Mouse (Mus musculus) midbrain, embryonic 12.5 days (tissue): ENCODE results near the gene Fuom. TPM values are rescaled to one million over a fixed set of nuclear protein-coding genes. Genes with fewer than 3 reads are reported as not detected.

Experiments
- ATAC-seq: fragments of 200-750 bp; cut with Nextera tagmentation; 2 replicates; pipeline ENCODE4 v1.8.0; 2017; ENCODE audit warnings: low read depth, moderate TSS enrichment, moderate library complexity; ENCODE audit not compliant: low FRiP score
- H3K27ac ChIP-seq: fragments of 300-500 bp; sonication (generic); replicated peaks from 2 replicates; pipeline ENCODE4 v1.5.1; 2016; ENCODE audit warnings: mild to moderate bottlenecking
- H3K27me3 ChIP-seq: fragments of 300-500 bp; sonication (generic); 2 replicates; pipeline ENCODE4 v1.6.1; 2016; ENCODE audit warnings: mild to moderate bottlenecking
- H3K36me3 ChIP-seq: fragments of 300-500 bp; sonication (generic); 2 replicates; pipeline ENCODE4 v1.6.1; 2016
- H3K4me1 ChIP-seq: fragments of 300-500 bp; sonication (generic); 2 replicates; pipeline ENCODE4 v1.6.1; 2016
- H3K4me2 ChIP-seq: fragments of 300-500 bp; sonication (generic); replicated peaks from 2 replicates; pipeline ENCODE4 v1.6.1; 2016; ENCODE audit warnings: mild to moderate bottlenecking, moderate library complexity
- H3K4me3 ChIP-seq: fragments of 300-500 bp; sonication (generic); 2 replicates; pipeline ENCODE4 v1.5.1; 2016; ENCODE audit warnings: mild to moderate bottlenecking
- H3K9ac ChIP-seq: fragments of 300-500 bp; sonication (generic); replicated peaks from 2 replicates; pipeline ENCODE4 v1.6.1; 2016; ENCODE audit warnings: mild to moderate bottlenecking, moderate library complexity
- H3K9me3 ChIP-seq: fragments of 300-500 bp; sonication (generic); 2 replicates; pipeline ENCODE4 v1.6.1; 2016; ENCODE audit warnings: mild to moderate bottlenecking
- WGBS: fragments of 180-500 bp; shearing (Covaris S2); methylation state at CpG from one replicate; pipeline ENCODE4 v1.1.7; 2016; 5-methylcytosine and 5-hydroxymethylcytosine counted together
- polyA plus RNA-seq: library from polyadenylated mRNA; unstranded; fragments of >200 nt; fragmentation: Nextera tagmentation; extraction: Ambion mirVana; gene quantifications from 2 replicates; pipeline ENCODE4 v1.2.1, GENCODE M21; 2016

Fuom gene
- polyA plus RNA-seq, 1 experiment from 2014 or later, result 14.6 TPM

DNA sequence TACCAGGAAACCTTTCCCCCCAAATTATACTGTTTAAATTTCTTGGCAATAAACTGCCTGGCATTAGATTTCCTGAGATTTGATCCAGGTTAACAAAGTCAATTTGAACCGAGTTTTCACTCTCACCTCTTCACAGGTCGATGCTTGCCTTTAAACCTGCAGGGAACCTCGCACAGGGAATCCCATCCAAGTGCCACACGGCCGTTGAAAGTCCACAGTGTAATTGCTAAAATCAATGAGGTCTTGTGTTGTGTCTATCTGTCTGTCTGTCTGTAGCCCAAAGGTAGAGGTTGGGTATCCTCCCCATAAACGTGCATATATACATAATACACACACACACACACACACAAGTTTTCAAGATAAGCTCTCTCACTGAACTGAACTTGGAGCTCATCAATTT, 34.8 kb downstream of the Fuom start:
- Histone ChIP-seq H3K4me2 (no peak overlapping the region), H3K27ac (no peak overlapping the region), H3K4me1 (peaks cover 9% of the 10 kb centered on the region), H3K4me3 (no peak overlapping the region), H3K9me3 (no peaks in the 10 kb centered on the region), H3K36me3 (no peaks in the 10 kb centered on the region), H3K27me3 (peaks cover 95% of the 10 kb centered on the region), H3K9ac (no peak overlapping the region)
- no peak for ATAC-seq
- 66% methylated on average over 6 of the region's 6 CpGs for WGBS

DNA sequence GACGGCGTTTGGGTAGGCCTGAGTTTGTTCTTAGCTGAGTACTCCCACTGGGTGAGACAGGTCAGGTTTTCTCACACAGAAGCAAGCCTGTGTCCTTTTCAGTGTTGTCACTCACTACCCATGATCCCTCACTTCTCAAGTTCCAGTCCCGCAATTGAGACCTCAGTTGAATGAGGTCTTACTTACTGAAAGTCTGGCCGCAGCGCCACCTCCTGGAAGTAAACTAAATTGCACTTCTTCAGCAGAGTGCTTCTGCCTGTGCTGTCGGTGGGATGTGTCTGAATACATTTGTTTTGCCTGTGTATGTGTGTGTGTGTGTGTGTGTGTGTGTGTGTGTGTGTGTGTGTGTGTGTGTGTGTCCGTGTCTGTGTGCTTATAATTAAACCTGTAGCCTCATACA, 39.1 kb downstream of the Fuom start:
- WGBS, result 15% methylated on average over 7 of the region's 7 CpGs
- no peak for ATAC-seq
- H3K9ac ChIP-seq, result no peak overlapping the region
- no peak overlapping the region for H3K4me2 ChIP-seq
- H3K27me3 ChIP-seq, result peaks cover 99% of the 10 kb centered on the region
- H3K36me3 ChIP-seq, result no peaks in the 10 kb centered on the region
- no peaks in the 10 kb centered on the region for H3K9me3 ChIP-seq
- H3K27ac ChIP-seq, result no peak overlapping the region
- H3K4me1 ChIP-seq, result peaks cover 51% of the 10 kb centered on the region
- no peak overlapping the region for H3K4me3 ChIP-seq

DNA sequence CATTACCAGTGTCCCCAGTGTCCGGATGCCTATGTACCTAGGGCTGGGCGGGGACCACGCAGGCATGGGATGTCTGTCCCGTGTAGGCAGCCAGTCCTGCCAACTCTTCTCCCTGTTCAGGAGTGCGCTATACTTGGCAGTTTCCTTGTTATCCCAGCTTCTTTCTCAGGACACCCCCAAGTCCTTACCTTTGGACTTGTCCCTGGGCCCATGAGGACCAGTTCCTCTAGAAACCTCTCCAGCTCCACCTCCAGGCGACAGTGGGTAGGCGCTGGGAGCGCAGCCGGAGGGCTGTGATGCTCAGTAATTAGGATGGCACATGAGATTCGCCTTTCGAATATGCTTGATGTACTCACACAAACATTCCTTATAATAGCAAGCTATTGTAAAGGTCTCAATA, 39.9 kb downstream of the Fuom start:
- H3K36me3 ChIP-seq, result no peaks in the 10 kb centered on the region
- peaks cover 58% of the 10 kb centered on the region for H3K4me1 ChIP-seq
- 12% methylated on average over 11 of the region's 11 CpGs for WGBS
- ATAC-seq, result no peak
- 0 out of 2 replicates have a peak overlapping the region, but pooled peaks have one; percentile 57 for H3K4me2 ChIP-seq
- no peak overlapping the region for H3K27ac ChIP-seq
- H3K9ac ChIP-seq, result no peak overlapping the region
- no peak overlapping the region for H3K4me3 ChIP-seq
- H3K9me3 ChIP-seq, result no peaks in the 10 kb centered on the region
- H3K27me3 ChIP-seq, result peaks cover 95% of the 10 kb centered on the region

- ATAC-seq, result peak; percentile 1
- peak overlapping the region; percentile 57 for H3K4me2 ChIP-seq
- WGBS, result 2% methylated on average over 6 of the region's 6 CpGs
These were observed 40.5 kb downstream of the Fuom start for GRCm38 (mm10) chr7:140061832-140062130.

DNA sequence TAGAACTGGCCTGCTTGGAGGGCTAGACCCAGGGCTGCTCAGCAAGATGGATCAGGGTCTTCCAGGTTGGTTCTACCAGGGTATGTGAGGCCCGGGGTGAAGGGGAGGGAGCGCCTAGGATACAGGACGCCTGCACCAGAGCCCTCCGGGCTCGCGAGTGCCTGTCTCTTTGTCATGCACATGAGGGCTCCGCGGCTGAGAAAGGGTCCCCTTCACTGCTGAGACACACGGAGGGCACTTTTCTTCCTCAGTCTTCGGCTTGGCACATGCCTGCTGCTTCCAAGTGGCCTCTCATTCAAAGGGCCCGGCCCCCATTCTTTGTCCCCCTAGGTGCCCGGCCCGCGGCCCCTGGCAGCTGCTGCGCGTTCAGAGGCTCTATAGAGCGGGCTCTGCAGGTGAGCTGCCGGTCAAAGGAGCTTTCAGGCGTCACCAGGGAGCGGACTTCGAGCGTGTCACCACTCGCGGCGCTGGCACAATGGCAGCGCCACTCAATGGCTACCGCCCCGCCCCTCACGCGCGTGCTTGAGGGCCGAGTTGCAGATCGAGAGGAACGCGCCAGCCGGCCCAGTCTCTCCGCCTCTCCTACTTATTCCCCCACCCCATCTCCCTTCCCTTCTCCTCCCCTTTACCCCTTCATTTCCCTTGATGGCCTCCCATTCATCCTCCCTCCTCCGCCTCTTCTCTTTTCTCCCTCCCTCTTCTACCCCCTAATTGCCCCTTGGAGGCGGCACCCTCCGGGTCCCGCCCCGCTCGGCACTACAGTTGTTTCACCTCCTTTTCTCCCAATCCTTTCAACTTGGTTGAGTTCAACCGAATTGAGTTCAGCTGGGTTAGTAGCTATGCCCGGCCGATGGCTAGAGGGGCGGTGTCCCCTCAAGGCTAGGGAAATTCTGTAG, 41.1 kb downstream of the Fuom start:
- peak overlapping the region; percentile 26; the same call in 1 of the 2 replicates for H3K9ac ChIP-seq
- H3K27me3 ChIP-seq, result peaks cover 95% of the 10 kb centered on the region
- peak overlapping the region; percentile 57 for H3K4me2 ChIP-seq
- no peaks in the 10 kb centered on the region for H3K9me3 ChIP-seq
- WGBS, result under 1% methylated on average over 45 of the region's 47 CpGs
- no peaks in the 10 kb centered on the region for H3K36me3 ChIP-seq
- peak overlapping the region; percentile 60 for H3K27ac ChIP-seq
- ATAC-seq, result peak; percentile 64
- peak overlapping the region; percentile 29 for H3K4me3 ChIP-seq
- peaks cover 60% of the 10 kb centered on the region for H3K4me1 ChIP-seq

More at GRCm38 (mm10) chr7:140061832-140062130, 40.5 kb downstream of the Fuom start:
- no peaks in the 10 kb centered on the region for H3K9me3 ChIP-seq
- no peaks in the 10 kb centered on the region for H3K36me3 ChIP-seq
- no peak overlapping the region; the same call in 1 of the 2 replicates for H3K27ac ChIP-seq
- H3K27me3 ChIP-seq, result peaks cover 95% of the 10 kb centered on the region
- peak overlapping the region; percentile 29; the same call in 1 of the 2 replicates for H3K4me3 ChIP-seq
- H3K9ac ChIP-seq, result no peak overlapping the region
- peaks cover 60% of the 10 kb centered on the region for H3K4me1 ChIP-seq

GRCm38 (mm10) chr7:140059601-140060000, 42.6 kb downstream of the Fuom start:
- peaks cover 95% of the 10 kb centered on the region for H3K27me3 ChIP-seq
- WGBS, result 8% methylated on average over 4 of the region's 4 CpGs
- ATAC-seq, result no peak; the same call in 1 of the 2 replicates
- no peak overlapping the region for H3K27ac ChIP-seq
- H3K4me3 ChIP-seq, result no peak overlapping the region
- no peaks in the 10 kb centered on the region for H3K36me3 ChIP-seq
- no peaks in the 10 kb centered on the region for H3K9me3 ChIP-seq
- no peak overlapping the region for H3K4me2 ChIP-seq
- no peak overlapping the region for H3K9ac ChIP-seq
- H3K4me1 ChIP-seq, result peaks cover 57% of the 10 kb centered on the region

DNA sequence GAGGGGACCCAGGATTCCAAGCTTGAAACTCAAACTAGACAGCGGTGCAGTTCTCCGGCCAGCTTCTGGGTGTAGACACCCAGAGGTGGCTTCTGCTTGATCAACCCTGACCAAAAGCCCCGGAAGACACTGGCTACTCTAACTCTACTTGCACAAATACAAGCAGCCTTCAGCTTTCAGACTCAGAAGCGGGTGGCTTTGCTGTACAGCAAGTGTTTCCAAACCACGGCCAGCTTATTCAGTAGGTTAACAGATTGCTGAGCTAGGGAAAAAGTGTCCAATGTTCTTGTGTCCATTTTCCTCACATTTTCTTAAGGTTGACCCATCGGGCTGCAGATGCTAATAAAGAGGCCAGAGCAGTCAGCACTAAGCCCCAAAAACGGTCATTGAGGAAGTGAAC, 43.7 kb downstream of the Fuom start:
- Histone ChIP-seq H3K4me2 (peak overlapping the region; percentile 65), H3K4me3 (peak overlapping the region; percentile 43), H3K36me3 (no peaks in the 10 kb centered on the region), H3K9ac (peak overlapping the region; percentile 61; the same call in 1 of the 2 replicates), H3K27me3 (peaks cover 93% of the 10 kb centered on the region), H3K27ac (peak overlapping the region; percentile 88), H3K4me1 (peaks cover 57% of the 10 kb centered on the region), H3K9me3 (no peaks in the 10 kb centered on the region)
- 5% methylated on average over 7 of the region's 7 CpGs for WGBS
- ATAC-seq, result no peak

- Histone ChIP-seq H3K9me3 (no peaks in the 10 kb centered on the region), H3K27ac (peak overlapping the region; percentile 88), H3K4me1 (peaks cover 54% of the 10 kb centered on the region), H3K36me3 (no peaks in the 10 kb centered on the region), H3K4me3 (peak overlapping the region; percentile 43), H3K9ac (peak overlapping the region; percentile 61), H3K27me3 (peaks cover 93% of the 10 kb centered on the region), H3K4me2 (peak overlapping the region; percentile 65)
- ATAC-seq, result peak; percentile 81
- WGBS, result 3% methylated on average over 53 of the region's 53 CpGs
These were observed 44.5 kb downstream of the Fuom start for GRCm38 (mm10) chr7:140057413-140058407.

- Histone ChIP-seq H3K9ac (no peak overlapping the region), H3K27ac (no peak overlapping the region), H3K27me3 (peaks cover 93% of the 10 kb centered on the region), H3K4me3 (no peak overlapping the region), H3K4me2 (no peak overlapping the region), H3K36me3 (no peaks in the 10 kb centered on the region), H3K4me1 (peaks cover 25% of the 10 kb centered on the region), H3K9me3 (no peaks in the 10 kb centered on the region)
- WGBS, result 71% methylated on average over 4 of the region's 4 CpGs
- ATAC-seq, result no peak
These were observed 48.1 kb downstream of the Fuom start for GRCm38 (mm10) chr7:140054124-140054523.

DNA sequence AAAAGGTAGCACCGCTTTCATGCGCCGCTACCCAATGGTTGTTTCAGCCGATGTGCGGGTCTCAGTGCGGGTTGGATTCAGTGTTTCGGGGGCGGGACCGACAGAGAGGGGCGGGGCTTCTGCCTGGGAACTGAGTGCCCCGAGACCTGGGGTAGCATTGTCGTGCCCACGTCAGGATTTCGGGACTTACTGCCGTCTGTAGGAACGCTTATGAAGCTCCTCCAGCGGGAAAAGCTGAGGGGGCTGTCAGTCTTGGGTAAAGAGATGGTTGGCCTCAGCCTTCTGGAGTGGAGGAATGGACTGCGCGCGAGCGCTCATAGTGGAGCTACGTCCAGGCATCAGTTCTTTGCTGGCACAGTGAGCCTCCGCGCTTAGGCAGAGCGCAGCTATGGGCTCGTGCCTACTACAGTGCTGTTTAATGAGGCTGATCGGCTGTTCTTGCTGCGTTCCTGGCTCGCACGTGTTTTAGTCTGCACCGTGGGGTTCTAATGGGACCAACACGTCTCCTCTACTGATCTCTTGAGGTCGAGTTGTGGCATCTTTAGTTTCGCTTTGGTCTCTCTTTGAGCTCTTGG, 53.0 kb downstream of the Fuom start:
- H3K36me3 ChIP-seq, result no peaks in the 10 kb centered on the region
- peak overlapping the region; percentile 51 for H3K4me2 ChIP-seq
- ATAC-seq, result peak; percentile 63
- H3K27me3 ChIP-seq, result peaks cover 99% of the 10 kb centered on the region
- H3K27ac ChIP-seq, result no peak overlapping the region
- H3K4me1 ChIP-seq, result peaks cover 24% of the 10 kb centered on the region
- H3K9ac ChIP-seq, result no peak overlapping the region
- H3K9me3 ChIP-seq, result no peaks in the 10 kb centered on the region
- H3K4me3 ChIP-seq, result peak overlapping the region; percentile 34
- WGBS, result under 1% methylated on average over 34 of the region's 34 CpGs

DNA sequence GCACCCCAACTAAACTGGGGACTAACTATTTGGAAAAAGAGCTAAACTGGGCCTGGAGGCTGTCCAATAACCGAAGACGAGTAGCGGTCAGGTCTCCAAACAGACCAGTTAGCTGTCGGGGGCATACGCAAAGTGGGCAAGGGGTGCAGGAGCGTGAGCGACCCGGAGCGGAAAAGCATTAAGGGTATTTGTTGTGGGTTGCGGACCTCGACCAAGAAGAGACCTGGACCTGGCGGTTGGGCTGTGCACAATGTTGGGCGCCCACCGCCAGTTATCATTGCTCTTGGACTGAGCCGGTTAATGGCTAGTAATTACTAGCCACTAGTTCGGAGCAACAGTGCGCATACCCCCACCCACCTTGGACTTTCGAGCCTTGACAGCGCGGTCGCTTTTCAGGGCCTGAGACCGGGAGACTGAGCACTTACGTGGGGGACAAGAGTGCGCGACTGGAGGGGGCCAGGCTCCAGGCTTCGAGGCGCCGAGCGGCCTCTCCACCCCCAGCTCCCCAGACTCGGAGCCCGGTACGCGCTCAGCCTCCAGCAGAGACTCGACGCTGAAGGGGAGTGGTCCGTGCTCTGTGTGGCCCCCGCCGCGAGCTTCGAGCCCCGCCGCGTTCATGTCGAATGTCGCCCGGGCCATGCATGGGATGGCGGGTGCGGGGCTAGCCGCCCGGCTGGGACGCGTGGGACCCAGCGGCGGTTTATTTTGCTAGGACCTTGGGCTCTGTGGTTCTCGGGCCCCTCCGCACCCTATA, 53.7 kb downstream of the Fuom start, which contains the start of gene Msx3:
TSS of gene Msx3 (minus strand) at position 729 of the 754 bp plus-strand sequence.
- WGBS, result under 1% methylated on average over 56 of the region's 56 CpGs
- Histone ChIP-seq H3K4me2 (peak within 1 kb of the TSS; percentile 51), H3K4me1 (peaks cover 24% of the 10 kb centered on the region), H3K9me3 (no peaks in the 10 kb centered on the region), H3K4me3 (peak within 1 kb of the TSS; percentile 34), H3K27me3 (peaks cover 98% of the 10 kb centered on the region), H3K36me3 (no peaks in the 10 kb centered on the region), H3K27ac (no peak within 1 kb of the TSS), H3K9ac (no peak within 1 kb of the TSS)
- peak; percentile 65 for ATAC-seq
